Mouse (Mus musculus): ENCODE data around the gene Tmem63b. TPM values are rescaled to one million over a fixed set of nuclear protein-coding genes. Genes with fewer than 3 reads are reported as not detected.

The Tmem63b gene
- polyA plus RNA-seq, 1 experiment from 2014 or later, result 9.7 TPM

DNA sequence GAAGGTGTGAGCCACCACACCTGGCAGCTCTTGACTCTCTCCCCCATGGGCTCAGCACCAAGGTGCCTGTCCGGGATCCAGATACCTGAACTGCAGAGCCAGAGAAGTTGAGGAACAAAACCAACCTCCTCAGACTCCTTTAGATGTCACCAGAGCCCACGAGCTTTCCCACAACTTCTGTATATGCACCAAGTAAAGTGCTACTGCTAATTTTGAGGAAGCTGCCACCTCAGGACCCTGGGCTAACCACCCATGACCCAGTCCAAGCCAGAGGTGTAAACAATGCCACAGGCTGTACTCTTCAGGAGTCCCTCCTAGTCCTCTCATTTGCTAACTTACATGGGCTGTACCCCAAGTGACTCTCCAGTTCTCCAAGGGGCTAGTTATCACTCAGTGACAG is 14.1 kb downstream of the Tmem63b start:
- Histone ChIP-seq H3K4me3 (ENCODE audit: inconsistent target) (no peak overlapping the region), H3K79me2 (ENCODE audit: inconsistent target) (no peaks in the 10 kb centered on the region), H3K36me3 (ENCODE audit: inconsistent target) (0 out of 2 replicates have a peak, but pooled peaks cover 3% of the 10 kb centered on the region), H3K27ac (no peak overlapping the region)
- WGBS (ENCODE audit: missing documents), result 48% methylated on average over 2 of the region's 2 CpGs

DNA sequence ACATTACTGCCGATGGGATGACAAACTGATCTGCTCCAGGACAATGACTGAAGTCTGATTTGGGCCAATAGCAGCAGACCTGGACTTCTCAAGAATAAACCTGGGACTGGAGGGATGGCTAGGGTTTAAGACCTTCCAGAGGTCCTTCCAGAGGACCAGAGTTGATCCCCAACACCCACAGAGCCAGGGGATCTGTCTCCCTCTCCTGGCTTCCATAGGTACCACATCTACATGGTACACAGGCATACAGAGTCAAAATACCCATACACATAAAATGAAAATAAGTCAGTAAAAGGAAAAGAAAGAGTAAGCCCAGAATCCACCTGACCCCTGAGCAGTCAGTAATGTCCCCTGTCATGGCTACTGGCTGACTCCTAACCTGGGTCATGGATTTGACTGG is 14.9 kb downstream of the Tmem63b start:
- H3K79me2 ChIP-seq (ENCODE audit: inconsistent target), result no peaks in the 10 kb centered on the region
- WGBS (ENCODE audit: missing documents), result 89% methylated on average over 1 of the region's 1 CpGs
- H3K27ac ChIP-seq, result no peak overlapping the region
- no peak overlapping the region for H3K4me3 ChIP-seq (ENCODE audit: inconsistent target)
- H3K36me3 ChIP-seq (ENCODE audit: inconsistent target), result 0 out of 2 replicates have a peak, but pooled peaks cover 3% of the 10 kb centered on the region

DNA sequence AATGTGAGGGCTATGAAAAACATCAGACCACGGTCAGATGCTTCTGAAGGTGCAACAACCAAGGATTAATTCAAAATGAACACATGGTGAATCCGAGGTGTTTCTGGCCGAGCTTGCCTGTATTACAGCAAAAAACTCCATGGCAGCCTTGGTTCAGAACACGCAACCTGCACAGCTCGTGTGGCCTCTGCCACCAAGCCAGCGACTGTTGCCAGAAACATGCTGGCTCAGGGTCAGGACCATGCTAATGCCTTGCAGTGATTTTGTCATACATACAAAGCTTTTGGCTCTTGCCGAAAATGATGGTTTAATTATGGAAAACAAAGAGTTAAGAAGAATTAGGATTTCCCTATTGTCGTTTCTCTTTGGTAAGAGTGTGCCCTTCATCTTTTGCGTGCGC is 18.7 kb downstream of the Tmem63b start:
- Histone ChIP-seq H3K4me3 (ENCODE audit: inconsistent target) (no peak overlapping the region), H3K27ac (no peak overlapping the region), H3K79me2 (ENCODE audit: inconsistent target) (no peaks in the 10 kb centered on the region), H3K36me3 (ENCODE audit: inconsistent target) (no peaks in the 10 kb centered on the region)
- 94% methylated on average over 10 of the region's 10 CpGs for WGBS (ENCODE audit: missing documents)

DNA sequence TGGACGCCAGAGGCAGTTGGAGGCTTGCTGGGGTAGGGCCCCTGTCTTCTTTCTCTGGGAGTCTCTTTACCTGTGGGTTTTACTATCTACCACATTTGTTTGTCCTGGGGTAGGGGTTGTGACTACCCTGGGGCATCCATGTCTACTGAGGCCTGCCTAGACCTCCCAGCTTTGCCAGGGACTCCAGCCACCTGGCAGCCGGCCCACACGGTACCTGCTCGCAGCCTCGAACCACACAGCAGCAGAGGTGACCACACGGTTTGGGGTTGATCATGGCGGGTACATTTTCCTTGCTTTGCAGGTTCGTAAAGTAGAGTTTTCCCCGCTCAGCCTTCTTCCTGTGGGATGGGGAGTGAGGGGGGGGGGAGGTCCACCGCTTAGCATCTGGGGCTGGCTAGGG is 19.2 kb downstream of the Tmem63b start:
- Histone ChIP-seq H3K79me2 (ENCODE audit: inconsistent target) (no peaks in the 10 kb centered on the region), H3K36me3 (ENCODE audit: inconsistent target) (no peaks in the 10 kb centered on the region), H3K4me3 (ENCODE audit: inconsistent target) (no peak overlapping the region), H3K27ac (no peak overlapping the region)
- 92% methylated on average over 8 of the region's 10 CpGs for WGBS (ENCODE audit: missing documents)

DNA sequence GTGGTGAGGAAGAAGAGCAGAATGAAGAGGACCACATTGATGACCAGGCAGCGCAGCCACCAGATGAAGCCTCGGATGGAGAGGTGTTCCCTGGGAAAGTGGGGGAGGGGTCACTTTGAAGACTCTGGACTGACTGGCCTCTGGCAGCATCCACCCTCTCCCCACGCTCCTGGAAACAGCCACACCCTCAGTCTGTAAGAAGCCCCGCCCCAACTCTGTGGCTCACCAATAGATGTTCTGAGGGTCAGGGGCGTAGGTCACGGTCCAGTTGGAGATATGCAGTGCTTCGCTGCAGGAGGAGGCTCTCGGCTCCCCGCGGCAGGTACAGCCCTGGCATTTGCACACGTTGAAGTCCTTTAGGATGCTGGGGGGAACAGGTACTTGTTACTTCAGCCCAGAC is 20.6 kb downstream of the Tmem63b start:
- no peak overlapping the region for H3K27ac ChIP-seq
- H3K4me3 ChIP-seq (ENCODE audit: inconsistent target), result no peak overlapping the region
- H3K79me2 ChIP-seq (ENCODE audit: inconsistent target), result no peaks in the 10 kb centered on the region
- 95% methylated on average over 11 of the region's 11 CpGs for WGBS (ENCODE audit: missing documents)
- no peaks in the 10 kb centered on the region for H3K36me3 ChIP-seq (ENCODE audit: inconsistent target)

DNA sequence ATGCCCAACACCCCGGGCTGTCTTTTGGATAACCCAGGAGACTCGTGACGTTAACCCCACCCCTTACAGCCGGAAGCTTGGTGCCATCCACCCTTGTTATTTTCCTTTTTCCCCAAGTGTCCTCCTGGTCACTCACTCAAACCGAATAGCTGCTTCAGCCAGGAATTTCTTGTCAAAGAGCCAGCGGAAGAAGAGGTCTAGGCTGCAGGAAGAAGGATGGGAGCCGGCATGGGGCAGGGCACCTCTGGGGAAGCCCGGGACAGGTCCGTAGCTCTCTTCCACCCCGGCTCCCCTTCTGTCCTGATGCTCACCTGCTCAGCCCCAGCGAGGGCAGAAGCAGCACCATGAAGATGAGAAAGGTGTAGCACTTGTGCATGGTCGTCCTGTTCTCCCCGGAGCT is 22.1 kb downstream of the Tmem63b start:
- Histone ChIP-seq H3K36me3 (ENCODE audit: inconsistent target) (no peaks in the 10 kb centered on the region), H3K79me2 (ENCODE audit: inconsistent target) (no peaks in the 10 kb centered on the region)
- WGBS (ENCODE audit: missing documents), result 98% methylated on average over 13 of the region's 13 CpGs

DNA sequence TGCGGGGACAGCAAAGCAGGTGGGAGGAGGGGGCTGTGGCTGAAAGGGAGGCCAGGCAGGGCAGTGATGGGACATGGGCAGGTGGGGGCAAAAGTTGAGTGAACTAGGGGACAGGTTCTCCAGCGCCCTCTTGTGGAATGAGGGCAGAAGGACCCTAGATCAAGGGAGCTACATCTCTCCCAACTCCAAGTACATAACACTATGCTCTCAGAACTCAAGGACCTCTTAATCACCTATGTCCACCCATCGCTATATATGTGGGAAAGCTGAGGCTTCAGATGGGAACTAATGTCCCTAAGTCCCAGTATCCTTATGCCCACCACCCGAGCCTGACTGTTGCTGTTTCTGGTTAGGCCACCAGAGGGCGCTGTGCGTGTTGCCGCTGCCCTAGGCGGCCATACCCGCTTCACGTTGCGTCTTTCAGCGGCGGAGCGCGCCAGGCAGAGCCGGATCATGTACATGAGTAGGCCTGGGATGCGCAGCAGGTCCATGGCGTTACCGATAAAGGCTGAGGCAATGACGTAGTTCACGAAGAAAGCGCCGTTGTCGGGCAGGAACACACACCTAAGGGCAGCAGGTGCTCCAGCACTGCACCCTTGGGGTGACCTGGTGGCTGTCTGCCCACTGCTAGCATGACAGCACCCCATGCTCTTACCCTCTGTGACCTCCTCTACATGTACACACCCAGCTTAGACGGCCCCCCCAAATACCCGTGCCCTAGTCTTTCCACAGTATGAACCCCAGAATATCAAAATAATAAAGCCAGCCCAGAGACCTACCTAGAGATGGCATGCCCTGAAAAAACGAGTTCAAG is 23.4 kb downstream of the Tmem63b start:
- no peaks in the 10 kb centered on the region for H3K79me2 ChIP-seq (ENCODE audit: inconsistent target)
- 35% methylated on average over 27 of the region's 27 CpGs for WGBS (ENCODE audit: missing documents)
- no peak overlapping the region for H3K27ac ChIP-seq
- no peak overlapping the region for H3K4me3 ChIP-seq (ENCODE audit: inconsistent target)
- no peaks in the 10 kb centered on the region for H3K36me3 ChIP-seq (ENCODE audit: inconsistent target)

More for the DNA sequence above, 22.1 kb downstream of the Tmem63b start:
- Histone ChIP-seq H3K4me3 (ENCODE audit: inconsistent target) (no peak overlapping the region), H3K27ac (no peak overlapping the region)

DNA sequence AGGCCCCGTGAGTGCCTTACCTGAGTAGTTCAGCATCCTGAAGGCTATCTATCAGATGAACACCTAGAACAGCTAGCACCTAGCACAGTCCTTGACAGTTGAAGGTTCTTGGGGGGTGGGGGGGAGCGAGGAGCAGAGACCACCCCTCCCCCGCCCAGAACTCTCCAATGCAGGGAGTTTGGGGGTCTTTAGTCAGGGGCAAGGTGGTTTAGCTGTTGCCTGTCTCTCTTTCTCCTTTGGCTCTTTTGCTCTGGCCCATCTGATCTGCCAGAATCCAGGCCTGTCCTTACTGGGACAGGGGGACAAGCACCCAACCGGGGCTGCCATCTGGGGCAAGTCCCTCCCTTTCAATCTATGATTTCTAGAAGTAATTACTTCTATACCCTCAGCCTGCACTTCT is 27.5 kb downstream of the Tmem63b start, which contains the start of gene Capn11:
Gene Capn11 (minus strand): TSS at position 101 of the 400 bp plus-strand sequence.
- 88% methylated on average over 3 of the region's 4 CpGs for WGBS (ENCODE audit: missing documents)
- no peak within 1 kb of the TSS for H3K4me3 ChIP-seq (ENCODE audit: inconsistent target)

DNA sequence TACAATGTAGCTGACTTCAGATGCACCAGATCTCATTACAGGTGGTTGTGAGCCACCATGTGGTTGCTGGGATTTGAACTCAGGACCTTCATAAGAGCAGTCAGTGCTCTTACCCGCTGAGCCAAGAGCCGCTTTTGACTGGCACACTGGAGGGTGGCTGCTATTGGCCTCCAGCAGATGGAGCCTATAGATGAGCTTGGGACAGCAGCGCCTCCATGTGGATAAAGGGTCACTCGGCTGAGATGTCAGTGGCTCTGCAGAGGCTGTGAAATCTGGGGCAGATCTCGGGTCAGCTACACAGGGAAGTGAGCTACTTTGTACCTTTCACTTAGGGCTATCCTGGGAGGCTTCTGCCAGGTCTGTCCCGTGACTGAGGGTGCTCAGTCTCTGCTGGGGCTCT is 30.9 kb downstream of the Tmem63b start:
- Histone ChIP-seq H3K27ac (no peak overlapping the region), H3K4me3 (ENCODE audit: inconsistent target) (no peak overlapping the region), H3K79me2 (ENCODE audit: inconsistent target) (no peaks in the 10 kb centered on the region), H3K36me3 (ENCODE audit: inconsistent target) (no peaks in the 10 kb centered on the region)
- WGBS (ENCODE audit: missing documents), result 38% methylated on average over 6 of the region's 6 CpGs

More for the DNA sequence above, 27.5 kb downstream of the Tmem63b start, which contains the start of gene Capn11:
- no peaks in the 10 kb centered on the region for H3K79me2 ChIP-seq (ENCODE audit: inconsistent target)
- no peak within 1 kb of the TSS for H3K27ac ChIP-seq
- H3K36me3 ChIP-seq (ENCODE audit: inconsistent target), result no peaks in the 10 kb centered on the region

DNA sequence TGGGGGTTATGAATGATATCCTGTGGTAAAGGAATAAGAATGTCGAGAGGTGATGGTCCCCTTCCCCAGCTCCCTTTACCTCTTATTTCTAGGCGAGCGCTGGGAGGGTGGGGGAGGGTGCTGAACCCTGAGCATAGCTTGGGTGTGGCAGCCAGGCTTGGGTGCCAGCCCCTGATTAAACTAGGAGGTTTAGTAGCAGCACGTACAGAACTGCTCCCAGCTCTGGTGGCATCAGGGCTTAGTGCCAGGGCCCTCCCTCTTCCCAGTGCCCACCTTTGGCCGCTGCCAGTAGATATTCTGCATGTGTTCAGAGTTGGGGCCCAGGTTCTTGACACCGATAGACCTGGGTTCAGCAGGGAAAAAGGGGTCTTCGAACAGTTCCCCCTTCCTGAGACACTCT is 33.5 kb downstream of the Tmem63b start:
- no peaks in the 10 kb centered on the region for H3K36me3 ChIP-seq (ENCODE audit: inconsistent target)
- no peak overlapping the region for H3K27ac ChIP-seq
- WGBS (ENCODE audit: missing documents), result 91% methylated on average over 7 of the region's 7 CpGs
- no peak overlapping the region for H3K4me3 ChIP-seq (ENCODE audit: inconsistent target)
- H3K79me2 ChIP-seq (ENCODE audit: inconsistent target), result no peaks in the 10 kb centered on the region

DNA sequence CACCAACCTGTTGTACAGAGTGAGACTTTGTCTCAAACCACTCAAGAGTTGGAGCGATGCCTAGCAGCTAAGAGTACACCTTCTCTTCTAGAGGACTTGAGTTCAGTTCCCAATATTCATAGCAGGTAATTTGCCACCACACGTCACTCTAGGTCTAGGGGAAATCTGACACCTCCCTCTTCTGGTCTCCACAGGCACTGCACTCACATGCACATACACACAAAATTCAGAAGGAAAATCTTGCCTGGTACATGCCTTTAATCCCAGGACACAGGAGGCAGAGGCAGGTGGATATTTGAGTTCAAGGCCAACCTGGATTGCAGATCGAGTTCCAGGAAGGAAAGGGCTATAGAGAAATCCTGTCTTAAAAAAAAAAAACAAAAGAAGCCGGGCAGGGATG is 42.5 kb downstream of the Tmem63b start:
- H3K36me3 ChIP-seq (ENCODE audit: inconsistent target), result no peaks in the 10 kb centered on the region
- H3K27ac ChIP-seq, result no peak overlapping the region
- H3K79me2 ChIP-seq (ENCODE audit: inconsistent target), result no peaks in the 10 kb centered on the region
- no peak overlapping the region for H3K4me3 ChIP-seq (ENCODE audit: inconsistent target)
- 94% methylated on average over 2 of the region's 4 CpGs for WGBS (ENCODE audit: missing documents)

DNA sequence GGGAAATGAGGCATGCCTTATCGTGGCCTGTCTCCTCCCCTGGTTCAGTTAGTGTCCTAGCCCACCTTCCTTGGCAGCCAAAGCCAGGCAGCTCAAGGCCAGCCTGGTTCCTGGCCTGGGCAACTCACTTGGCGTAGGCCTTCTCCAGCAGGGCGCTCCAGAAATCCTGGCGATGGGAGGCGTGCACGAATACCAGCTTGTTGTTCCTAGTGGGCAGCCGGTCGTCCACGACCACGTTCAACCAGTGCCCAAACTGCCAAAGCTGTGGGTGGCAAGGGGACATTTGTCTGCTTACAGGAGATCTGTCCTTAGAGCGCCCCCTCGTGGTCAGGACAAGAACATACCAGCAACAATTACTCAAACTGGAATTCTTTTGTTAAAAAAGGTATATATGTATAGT is 44.0 kb downstream of the Tmem63b start:
- Histone ChIP-seq H3K4me3 (ENCODE audit: inconsistent target) (no peak overlapping the region), H3K36me3 (ENCODE audit: inconsistent target) (no peaks in the 10 kb centered on the region), H3K27ac (no peak overlapping the region), H3K79me2 (ENCODE audit: inconsistent target) (no peaks in the 10 kb centered on the region)
- WGBS (ENCODE audit: missing documents), result 14% methylated on average over 11 of the region's 12 CpGs

DNA sequence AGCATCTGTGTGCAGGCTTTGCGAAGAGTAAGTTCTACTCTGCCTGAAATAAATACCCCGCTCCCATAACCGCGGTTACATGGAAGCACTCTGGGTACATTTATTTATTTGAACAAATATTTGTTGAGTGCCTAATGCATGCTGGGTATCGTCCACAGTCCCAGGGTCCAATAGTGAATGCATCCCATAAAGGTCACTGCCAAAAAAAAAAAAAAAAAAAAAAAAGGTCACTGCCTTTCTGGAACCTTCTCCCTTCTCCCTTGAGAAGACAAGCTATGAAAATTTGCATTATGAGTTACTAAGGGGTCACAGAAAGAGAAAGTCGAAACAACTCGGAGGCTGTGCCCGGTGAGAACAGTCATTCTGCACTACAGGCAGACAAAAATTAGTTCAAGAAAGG is 44.7 kb downstream of the Tmem63b start:
- Histone ChIP-seq H3K79me2 (ENCODE audit: inconsistent target) (no peaks in the 10 kb centered on the region), H3K27ac (no peak overlapping the region), H3K4me3 (ENCODE audit: inconsistent target) (no peak overlapping the region), H3K36me3 (ENCODE audit: inconsistent target) (no peaks in the 10 kb centered on the region)
- 95% methylated on average over 8 of the region's 8 CpGs for WGBS (ENCODE audit: missing documents)

DNA sequence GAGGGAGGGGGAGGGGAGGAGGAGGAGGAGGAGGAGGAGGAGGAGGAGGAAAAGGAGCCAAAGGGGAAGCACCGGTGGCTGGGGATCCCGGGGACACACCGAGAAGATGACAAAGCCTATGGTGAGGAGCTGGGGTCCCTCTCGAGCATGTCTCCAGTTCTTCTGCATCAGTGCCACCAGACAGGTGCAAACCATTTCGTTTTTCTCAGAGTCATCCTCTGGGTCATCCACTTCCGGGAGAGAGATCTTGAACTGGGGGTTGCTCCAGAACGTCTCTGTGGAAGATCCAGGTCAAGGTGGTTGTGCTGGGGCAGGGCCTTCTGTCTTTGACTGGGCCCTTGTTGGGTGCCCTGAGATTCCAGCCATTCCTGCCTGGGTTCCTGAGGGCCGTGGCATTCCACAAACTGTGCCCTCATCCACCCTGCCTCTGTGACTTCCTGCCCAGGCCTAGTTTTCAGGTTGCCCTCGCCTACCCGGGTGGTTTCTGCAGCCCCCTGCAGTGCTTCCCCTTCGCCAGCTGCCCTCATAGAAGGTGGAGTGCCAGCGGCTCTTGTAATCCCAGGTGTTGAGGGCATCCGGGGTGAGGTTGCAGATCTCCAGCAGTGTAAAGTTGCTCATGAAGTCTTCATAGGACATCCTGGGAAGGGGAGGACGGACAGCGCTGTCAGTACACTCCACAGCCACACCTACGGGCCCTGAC is 48.0 kb downstream of the Tmem63b start:
- H3K27ac ChIP-seq, result no peak overlapping the region
- WGBS (ENCODE audit: missing documents), result 74% methylated on average over 15 of the region's 16 CpGs

DNA sequence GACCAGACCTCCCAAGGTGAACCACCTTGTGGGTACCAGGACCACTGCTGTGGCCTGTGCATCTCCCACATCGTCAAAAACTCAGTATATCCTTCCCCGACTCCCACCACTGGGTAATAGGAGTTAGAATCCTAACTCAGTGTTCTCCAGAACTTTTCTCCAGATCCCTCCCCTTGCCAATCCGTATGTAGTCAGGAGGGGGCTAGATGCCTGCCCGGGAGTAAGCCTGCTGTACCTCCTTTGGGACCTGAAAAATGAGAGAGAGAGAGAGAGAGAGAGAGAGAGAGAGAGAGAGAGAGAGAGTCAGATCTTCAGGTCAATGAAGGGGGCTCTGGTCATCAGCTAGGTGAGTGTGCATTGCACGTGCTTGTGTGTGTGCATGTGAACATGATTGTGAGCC is 52.7 kb downstream of the Tmem63b start:
- no peaks in the 10 kb centered on the region for H3K36me3 ChIP-seq (ENCODE audit: inconsistent target)
- H3K4me3 ChIP-seq (ENCODE audit: inconsistent target), result no peak overlapping the region
- H3K27ac ChIP-seq, result no peak overlapping the region
- 78% methylated on average over 5 of the region's 5 CpGs for WGBS (ENCODE audit: missing documents)
- H3K79me2 ChIP-seq (ENCODE audit: inconsistent target), result no peaks in the 10 kb centered on the region

More for the DNA sequence above, 48.0 kb downstream of the Tmem63b start:
- H3K36me3 ChIP-seq (ENCODE audit: inconsistent target), result no peaks in the 10 kb centered on the region
- H3K4me3 ChIP-seq (ENCODE audit: inconsistent target), result no peak overlapping the region
- no peaks in the 10 kb centered on the region for H3K79me2 ChIP-seq (ENCODE audit: inconsistent target)
